Mouse (Mus musculus) gastrocnemius, adult 18-20 months (tissue): ENCODE data around the gene 0610009B22Rik. TPM values are rescaled to one million over a fixed set of nuclear protein-coding genes. Genes with fewer than 3 reads are reported as not detected.
"Not testable (repeated sequence)": the region's sequence is repeated elsewhere in the genome, so short reads cannot be mapped to it uniquely, and the experiment has no call there.

Experiments
- DNase-seq: peaks from one replicate; pipeline ENCODE4 v3.0.0; 2021; ENCODE audit warnings: low spot score
- long read RNA-seq, 2 experiments: library from polyadenylated mRNA; stranded (forward); transcript quantifications; one replicate each; pipeline ENCODE4 v2.0.0; 2021
- total RNA-seq, 2 experiments: library from RNA; stranded (reverse); gene quantifications; 2 replicates each; pipeline ENCODE4 v1.2.3; 2021

Gene 0610009B22Rik
- 10 to 100 TPM; 40.2 to 46.1 TPM for total RNA-seq
- long read RNA-seq, experiment 1, transcript 0610009B22Rik-201 (2 exons, 813 nt): major isoform, 60 of 64 reads
- long read RNA-seq, experiment 1, partial matches to known transcripts: 0 of 64 reads
- long read RNA-seq, experiment 1, other reads (novel, unspliced or antisense): 4 of 64 reads
- long read RNA-seq, experiment 2, transcript 0610009B22Rik-201 (2 exons, 813 nt): major isoform, 42 of 44 reads
- long read RNA-seq, experiment 2, partial matches to known transcripts: 1 of 44 reads
- long read RNA-seq, experiment 2, other reads (novel, unspliced or antisense): 1 of 44 reads

DNA sequence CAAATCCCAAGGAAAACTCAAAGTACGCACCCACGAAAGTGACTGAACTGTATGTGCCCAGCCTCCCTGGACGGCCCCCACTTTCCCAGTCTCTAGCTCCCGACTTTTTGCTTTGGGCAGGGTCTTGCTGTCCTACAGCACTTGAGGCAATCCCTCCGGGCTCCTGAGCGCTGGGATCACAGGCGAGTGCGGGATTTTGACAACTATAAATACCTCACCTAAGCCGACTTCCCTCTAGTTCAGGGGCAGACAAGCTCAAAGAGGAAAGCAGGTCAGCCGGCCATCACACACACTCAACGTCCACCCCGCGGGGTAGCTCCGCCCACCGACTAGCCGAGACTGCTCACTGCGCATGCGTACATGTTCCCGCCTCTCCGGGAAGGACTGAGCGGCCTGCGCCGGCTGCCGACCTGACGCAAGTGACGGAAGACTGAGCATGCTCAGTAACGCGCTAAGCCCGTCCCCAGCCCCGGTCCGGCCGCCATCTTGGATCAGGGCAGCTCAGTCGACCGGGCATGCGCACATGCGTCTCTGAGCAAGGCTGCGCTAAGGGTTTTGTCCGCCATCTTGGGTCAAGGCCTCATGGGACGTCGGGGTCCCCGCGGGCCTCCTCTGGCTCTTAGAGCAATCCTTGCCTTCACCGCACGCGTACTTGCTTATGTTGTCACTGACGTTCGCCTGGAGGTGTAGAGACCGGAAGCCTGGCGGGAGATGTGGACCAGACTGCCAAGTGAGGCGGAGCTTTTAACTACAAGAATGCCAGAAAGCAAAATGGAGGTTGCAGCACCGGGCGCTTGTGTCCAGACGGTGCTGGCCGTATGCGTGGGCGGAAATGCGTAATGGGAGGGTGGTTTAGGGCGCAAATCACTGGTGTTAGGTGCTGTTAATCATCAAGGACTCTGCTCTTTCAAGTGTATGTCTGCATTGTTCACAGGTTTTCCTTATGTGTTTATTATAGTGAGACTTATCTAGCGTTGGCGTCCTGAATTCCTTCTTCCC, at the start of gene 0610009B22Rik:
0610009B22Rik (minus strand) TSS at position 545 of the 999 bp plus-strand sequence.
- DNase-seq: peak; percentile 100

DNA sequence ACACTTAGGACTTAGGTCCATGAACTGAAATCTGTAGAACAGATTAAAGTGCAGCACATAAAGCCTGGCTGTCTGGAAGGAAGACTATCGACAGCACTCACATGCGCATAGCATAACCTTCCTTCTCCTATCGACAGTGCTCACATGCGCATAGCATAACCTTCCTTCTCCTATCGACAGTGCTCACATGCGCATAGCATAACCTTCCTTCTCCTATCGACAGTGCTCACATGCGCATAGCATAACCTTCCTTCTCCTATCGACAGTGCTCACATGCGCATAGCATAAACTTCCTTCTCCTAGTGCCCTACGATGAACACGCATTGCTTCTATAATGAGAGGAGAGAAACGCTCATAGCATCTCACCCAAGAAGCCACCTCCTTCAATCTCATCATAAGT, 45.5 kb upstream of the 0610009B22Rik start:
- not testable (repeated sequence) for DNase-seq

DNA sequence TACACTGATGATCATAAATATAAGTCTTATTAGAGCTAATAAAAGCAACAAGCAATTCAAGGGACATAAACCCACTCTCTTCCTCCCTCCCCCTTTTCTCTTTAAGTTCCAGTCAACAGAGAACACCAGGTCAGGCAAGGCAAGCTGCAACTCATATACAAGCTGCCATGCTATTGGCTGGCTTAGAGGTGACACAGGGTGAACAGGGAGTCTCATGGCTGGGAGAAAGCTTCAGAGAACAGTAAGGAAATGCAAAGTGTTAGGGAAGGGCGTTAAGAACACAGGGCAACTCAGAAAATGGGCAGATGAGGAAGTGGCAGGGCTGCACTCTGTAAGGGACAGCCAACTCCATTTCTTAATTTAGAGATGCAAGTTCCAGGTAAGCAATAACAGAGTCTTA, 44.2 kb upstream of the 0610009B22Rik start:
- DNase-seq: no peak

DNA sequence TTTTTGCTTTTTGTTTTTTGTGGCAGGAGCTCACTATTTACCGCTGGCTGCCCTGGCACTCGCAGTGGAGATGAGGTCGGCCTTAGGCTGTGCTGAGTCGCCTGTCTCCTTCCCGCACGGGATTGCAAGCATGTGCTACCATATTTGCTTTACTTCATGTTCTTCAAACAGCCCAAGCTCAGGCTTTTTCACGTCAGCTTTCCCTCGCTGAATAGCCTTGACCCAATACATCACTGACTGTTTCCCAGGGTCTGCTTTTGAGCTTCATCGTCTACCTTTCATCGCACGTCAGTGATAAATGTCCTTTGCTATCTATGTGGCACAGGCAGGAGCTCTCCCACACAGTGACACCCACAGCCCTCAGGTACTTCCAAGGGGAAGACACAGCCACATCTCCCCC, 32.4 kb upstream of the 0610009B22Rik start:
- DNase-seq: no peak

DNA sequence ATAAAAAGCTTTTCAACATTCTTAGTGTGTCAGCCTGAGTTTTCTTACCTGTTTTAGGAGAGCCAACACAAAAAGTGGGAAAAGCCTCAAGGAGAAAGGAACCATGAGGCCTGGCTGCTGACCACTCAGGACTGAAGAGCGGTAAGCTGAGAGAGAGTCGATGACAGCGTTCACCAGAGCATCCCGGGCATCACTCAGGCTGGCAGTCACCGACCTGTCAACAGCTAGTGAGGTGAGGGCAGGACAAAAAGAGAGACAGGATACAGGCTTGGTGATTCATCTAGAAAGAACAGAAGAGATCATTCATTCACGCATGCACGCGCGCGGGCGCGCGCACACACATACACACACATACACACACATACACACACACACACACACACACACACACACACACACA, 18.4 kb upstream of the 0610009B22Rik start:
- DNase-seq: no peak

DNA sequence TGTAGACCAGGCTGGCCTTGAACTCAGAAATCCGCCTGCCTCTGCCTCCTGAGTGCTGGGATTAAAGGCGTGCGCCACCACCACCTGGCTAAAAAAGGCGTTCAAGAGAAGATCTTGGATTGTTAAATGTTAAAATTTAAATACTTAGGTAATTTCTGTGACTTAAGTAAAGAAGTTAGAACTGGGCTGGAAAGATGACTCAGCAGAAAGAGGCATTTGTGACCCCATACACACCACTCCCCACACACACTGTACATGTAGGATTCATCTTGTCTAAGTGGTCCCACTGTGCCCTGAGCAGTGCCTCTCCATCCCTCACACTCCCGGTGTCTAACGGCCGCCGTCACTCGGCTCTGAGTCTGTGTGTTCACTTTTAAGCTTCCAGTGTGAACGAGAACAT, 17.8 kb upstream of the 0610009B22Rik start:
- no peak for DNase-seq

DNA sequence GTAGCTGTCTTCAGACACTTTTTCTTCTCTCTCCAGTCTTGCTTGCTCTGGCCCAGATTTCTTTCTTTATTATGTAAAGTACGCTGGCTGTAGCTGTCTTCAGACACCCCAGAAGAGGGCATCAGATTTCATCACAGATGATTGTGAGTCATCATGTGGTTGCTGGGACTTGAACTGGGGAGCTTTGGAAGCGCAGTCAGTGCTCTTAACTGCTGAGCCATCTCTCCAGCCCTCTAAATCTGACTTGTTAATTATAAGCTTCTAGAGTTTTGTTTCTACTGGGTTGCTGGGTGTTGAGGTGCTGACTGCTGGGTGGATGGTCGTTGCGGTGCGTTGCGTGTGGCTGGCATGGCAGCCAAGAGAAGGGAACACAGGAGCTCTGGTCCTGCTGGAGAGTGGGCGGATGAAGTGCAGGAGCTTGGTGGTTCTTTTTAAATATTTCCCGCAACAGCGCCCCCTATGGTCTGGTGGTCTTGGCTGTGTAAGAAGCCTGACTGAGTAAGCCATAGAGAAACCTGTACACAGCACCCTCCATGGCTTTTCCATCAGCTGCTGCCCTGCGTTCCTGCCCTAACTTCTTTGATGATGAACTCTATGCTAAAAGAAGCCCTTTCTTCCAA, 14.8 kb upstream of the 0610009B22Rik start:
- DNase-seq: no peak

DNA sequence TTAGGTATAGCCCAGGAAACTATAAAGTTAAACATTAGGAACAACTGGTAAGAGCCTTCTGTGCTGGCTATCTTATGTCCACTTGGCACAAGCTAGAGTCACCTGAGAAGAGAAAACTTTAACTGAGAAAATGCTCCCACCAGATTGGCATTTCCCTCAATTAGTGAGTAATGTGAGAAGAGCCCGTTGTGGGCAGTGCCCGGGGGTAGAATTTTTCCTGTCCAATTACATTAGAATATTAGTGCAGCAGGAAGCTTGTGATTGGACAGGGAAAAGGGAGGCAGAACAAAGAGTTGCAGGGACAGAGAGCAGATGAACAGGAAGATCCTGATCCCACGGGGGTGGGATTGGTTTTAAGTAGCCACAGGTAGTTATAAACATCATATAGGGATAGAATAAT, 14.2 kb upstream of the 0610009B22Rik start:
- DNase-seq: no peak

DNA sequence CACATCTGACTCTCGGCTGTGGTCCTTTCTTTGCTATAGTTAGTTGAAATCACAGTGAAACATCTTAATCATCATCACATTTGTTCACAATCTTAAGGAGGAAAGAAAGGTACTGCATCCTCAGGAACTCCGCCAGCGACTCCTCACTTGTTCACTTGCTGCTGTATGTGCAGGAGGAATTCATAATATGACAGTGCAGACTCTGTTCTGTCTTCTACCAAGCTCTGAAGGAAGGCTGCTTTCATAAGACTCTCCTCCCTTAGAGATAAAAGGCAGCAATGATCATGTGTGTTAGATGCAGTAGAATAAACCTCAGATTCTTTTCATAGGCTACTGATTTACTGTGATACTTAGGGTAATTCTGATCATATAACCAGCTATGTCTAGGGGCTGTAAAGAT, 6.3 kb upstream of the 0610009B22Rik start:
- no peak for DNase-seq

DNA sequence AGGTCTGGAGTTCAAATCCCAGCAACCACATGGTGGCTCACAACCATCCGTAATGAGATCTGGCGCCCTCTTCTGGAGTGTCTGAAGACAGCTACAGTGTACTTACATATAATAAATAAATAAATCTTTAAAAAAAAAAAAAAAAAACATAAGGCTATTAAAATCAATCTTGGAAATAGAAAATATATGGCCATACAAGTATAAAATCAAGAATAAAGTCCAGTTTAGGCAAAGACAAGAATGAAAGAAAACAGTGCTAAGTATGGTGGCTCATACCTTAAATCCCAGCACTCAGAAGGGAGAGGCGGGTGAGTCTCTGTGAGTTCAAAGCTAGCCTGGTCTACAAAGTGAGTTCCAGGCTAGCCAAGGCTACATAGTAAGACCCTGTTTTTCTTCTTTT, 1.9 kb upstream of the 0610009B22Rik start:
- DNase-seq: not testable (repeated sequence)

DNA sequence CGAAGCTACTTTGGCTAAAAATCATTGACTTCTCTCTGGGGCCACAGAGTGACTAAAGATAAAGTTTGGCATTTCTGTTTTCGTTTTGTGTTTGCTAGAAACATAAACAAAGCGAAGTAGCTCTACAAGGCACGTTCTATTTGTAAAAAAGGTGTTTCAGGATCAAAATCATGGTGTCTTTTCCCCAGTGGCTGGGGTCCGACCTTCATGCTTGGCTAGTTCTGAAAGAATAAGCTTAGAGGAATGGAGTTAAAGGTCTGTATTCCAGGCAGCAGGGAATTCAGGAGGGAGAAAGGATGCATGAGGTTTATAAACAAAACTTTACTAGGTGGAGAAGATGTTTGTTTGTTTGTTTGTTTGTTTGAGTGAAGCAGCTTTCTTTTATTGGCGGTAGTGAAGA, 669 bp upstream of the 0610009B22Rik start:
- no peak for DNase-seq

DNA sequence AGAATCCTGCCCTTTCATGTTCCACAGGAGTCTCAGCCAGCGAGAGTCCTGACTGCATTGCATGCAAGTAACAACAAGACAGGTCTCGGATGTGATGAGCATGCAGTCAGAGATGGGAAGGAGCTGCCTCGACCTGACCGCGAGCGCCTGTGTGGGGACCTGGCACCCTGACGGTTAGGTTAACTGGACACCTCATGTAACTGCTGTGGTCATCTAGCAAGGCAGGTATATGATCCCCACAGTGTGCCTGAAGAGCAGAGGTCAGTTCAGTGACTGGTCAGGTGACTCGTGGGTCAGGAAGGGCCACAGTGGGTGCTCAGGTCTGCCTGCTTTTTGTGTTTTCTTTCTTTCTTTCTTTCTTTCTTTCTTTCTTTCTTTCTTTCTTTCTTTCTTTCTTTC, 6.7 kb downstream of the 0610009B22Rik start:
- DNase-seq: no peak

DNA sequence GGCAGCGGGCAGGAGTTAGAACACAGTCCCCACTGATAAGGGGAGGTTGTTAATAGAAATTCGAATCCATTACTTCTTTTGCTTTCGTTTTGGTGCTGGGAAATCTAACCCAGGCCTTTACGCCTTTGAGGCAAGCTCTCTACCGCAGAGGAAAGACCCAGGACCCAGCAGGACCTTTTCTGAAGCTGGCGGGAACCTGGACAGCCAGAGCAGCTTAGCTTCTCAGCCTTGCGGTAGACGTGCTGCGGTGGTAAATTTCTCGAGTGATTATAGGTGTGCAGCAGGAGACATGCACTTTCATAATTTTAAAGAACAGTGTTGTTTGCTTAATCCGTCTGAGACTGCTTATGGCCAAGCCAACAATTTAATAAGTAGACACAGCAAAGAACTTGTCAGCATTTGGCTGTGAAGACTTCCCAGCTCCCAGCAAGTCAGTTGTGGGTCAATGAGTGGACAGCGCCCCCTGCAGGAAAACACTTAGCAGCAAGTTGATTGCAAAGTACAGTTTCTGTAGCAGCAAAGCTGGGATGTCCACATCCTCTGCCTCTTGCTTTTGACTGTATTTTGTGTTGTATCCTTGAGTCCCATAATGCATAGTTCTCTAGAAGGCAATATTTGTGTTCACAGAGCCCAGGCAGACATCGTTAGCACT, 7.2 kb downstream of the 0610009B22Rik start:
- peak; percentile 90 for DNase-seq

DNA sequence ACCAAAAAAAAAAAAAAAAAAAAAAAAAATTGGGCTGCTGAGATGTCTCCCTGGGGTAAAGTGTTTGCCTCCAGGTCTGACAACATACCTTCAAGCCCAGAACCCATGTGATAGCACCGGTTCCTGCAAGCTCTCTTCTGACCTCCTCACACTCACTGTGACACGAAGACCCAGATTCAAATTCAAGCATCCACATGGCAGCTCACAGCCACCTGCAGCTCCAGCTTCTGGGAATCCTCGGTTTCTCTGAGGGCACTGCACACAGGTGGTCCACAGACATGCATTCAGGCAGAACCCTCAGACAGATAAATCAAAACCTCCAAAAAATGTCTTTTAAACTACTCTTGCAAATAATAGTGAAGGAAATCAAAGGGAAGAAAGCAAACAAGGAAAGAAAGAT, 9.2 kb downstream of the 0610009B22Rik start:
- no peak for DNase-seq

DNA sequence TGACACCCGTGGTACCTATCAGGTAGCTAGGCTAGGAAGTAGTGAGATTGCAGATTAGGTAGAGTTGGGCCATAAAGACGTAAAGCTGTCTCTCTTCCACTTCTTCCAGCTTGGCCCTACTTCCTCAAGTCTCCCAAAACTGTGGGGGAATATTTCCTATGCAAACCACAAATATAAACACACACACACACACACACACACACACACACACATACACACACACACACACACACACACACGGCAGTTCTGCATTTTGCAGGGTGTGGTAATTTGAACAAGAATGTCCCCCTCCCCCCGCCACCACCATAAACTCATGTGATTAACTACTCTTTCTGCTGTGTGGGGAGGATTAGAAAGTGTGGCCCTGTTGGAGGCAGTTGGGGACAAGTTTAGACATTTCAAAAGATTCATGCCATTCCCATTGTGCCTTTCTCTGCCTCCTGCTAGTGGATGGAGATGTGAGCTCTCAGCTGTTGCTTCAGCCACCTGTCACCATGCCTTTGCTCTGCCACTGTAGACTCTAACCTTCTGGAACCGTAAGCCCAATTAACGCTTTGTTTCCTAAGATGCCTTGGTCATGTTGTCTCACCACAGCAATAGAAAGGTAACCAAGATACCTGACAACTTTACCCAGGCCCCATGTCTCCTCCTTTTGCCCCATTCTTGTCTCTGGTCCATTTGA, 10.8 kb downstream of the 0610009B22Rik start:
- no peak for DNase-seq

DNA sequence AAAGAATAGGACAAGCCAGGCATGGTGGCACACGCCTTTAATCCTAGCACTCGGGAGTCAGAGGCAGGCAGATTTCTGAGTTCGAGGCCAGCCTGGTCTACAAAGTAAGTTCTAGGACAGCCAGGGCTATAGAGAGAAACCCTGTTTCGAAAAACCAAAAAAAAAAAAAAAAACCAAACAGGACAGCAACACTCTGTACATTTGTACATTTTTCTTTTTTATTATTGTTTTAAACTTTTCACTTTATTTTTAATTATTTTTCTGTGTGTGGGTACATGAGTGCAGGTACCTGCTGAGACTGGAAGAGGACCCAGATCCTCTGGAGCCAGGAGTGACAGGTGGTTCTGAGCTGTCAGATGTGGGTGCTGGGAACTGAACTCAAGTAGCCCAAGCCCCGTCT, 13.3 kb downstream of the 0610009B22Rik start:
- DNase-seq: no peak

DNA sequence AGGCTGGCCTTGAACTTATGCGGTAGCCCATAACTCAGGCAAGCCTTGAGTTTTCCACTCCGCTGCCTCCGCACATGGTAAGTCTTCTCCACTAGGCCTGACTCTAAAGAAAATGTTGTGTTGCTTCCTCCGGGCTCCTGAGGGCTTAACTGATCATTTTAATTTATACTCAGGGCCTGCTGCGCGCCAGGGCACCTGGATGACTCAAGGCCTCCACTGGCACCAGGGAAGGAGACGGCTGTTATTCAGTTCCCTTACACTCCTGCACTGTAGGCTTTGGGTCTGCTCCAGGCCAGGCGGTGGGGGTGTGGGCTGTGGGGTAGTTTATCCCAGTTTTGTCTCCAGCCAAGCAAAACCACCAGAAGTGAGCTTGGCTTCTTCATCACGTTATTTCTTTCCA, 15.4 kb downstream of the 0610009B22Rik start:
- no peak for DNase-seq

DNA sequence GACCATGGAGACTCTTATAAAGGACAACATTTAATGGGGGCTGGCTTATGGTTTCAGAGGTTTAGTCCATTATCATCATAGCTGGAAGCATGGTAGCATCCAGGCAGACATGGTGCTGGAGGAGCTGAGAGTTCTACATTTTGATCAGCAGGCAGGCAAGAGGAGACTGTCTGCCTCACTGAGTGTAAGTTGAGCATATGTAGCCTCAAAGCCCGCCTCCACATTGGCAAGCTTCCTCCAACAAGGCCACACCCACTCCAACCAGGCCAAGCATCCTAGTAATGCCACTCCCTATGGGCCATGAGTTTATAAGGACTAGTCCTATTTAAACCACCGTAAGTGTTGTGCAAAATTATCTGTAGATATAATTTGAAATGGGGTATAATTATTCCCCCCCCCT, 17.3 kb downstream of the 0610009B22Rik start:
- DNase-seq: no peak

DNA sequence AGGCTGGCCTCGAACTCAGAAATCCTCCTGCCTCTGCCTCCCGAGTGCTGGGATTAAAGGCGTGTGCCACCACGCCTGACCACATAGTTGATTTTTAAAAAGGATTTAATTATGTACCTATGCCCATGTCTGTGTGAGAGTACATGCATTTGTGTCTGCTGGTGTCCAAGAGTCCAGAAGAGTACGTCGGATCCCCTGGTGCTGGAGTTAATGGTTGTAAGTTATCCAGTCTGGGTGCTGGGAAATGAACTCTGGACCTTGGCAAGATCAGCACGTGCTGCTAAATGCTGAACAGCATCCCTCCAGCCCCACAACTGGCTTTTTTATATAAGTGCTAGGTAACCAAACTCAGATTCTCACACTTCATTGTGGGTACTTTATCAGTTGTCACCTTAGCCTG, 17.8 kb downstream of the 0610009B22Rik start:
- no peak for DNase-seq

DNA sequence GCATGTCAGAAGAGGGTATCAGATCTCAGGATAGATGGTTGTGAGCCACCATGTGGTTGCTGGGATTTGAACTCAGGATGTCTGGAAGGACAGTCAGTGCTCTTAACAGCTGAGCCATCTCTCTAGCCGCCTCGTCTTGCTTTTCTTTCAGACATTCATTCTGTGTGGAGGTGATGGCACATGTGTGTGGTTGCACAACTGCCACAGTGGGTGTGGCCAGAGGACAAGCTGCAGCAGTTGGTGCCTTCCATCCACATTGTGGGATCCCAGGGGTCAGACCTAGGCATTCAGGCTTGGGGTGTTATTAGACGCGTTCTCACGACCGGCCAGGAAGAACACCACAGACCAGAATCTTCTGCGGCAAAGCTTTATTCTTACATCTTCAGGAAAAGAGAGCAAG, 23.9 kb downstream of the 0610009B22Rik start:
- not testable (repeated sequence) for DNase-seq

DNA sequence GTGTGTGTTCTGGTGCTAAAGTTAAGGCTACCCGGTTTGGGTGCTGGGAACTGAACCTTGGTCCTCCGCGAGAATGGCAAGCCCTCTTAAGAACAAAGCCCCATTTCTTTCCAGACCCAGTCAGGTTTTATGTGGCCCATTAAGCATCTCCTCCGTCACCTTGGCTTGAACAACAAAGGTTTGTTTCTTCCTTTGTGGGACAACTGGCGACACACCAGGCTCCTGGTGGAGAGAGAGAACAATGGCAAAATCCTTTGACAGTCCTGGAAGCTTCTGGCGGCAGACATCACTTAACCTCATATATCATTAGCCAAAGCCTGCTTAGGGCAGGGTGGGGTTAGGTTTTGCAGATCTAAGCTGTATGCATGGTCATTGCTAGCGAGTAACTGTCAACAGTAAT, 26.0 kb downstream of the 0610009B22Rik start:
- no peak for DNase-seq
